Mouse (Mus musculus) lung, adult 2 months (tissue): ENCODE measurements around the gene Cep112.

Source experiments
- CTCF ChIP-seq: fragments of 200-500 bp; IDR thresholded peaks from 2 replicates; pipeline ENCODE4 v1.5.1; 2011; ENCODE audit warnings: mild to moderate bottlenecking, low read length, control low read depth; ENCODE audit not compliant: insufficient read depth
- POLR2A ChIP-seq: fragments of 200-500 bp; IDR thresholded peaks from 2 replicates; pipeline ENCODE4 v1.6.1; 2011; ENCODE audit warnings: low read depth, mild to moderate bottlenecking, control low read depth, low read length, borderline replicate concordance; ENCODE audit errors: extremely low read depth

- TF ChIP-seq POLR2A (no peak), CTCF (no peak)
Observed at GRCm38 (mm10) chr11:108805947-108806346, 381.0 kb downstream of the Cep112 start.
